Mouse (Mus musculus) left cerebral cortex, adult 11 months (tissue): ENCODE measurements around the gene Pianp.
A peak's percentile ranks its signal among the peaks of the same experiment; 100 is the strongest.
"Not testable (repeated sequence)": the region's sequence is repeated elsewhere in the genome, so short reads cannot be mapped to it uniquely, and the experiment has no call there.

Experiments used
- DNase-seq: peaks from one replicate; pipeline ENCODE4 v3.0.0; 2022; ENCODE audit warnings: low spot score

The Pianp gene

GRCm38 (mm10) chr6:125008586-125009128 lies 12.2 kb downstream of the Pianp start:
- DNase-seq, result peak; percentile 99

- DNase-seq, result no peak
Measured at GRCm38 (mm10) chr6:125009129-125009180, 12.5 kb downstream of the Pianp start, which contains the start of gene Zfp384. Zfp384 (plus strand) TSS chr6:125009145.

GRCm38 (mm10) chr6:125009181-125010073 lies 12.9 kb downstream of the Pianp start:
- DNase-seq, result no peak

GRCm38 (mm10) chr6:125017682-125018081 lies 21.2 kb downstream of the Pianp start:
- no peak for DNase-seq

- not testable (repeated sequence) for DNase-seq
Measured at GRCm38 (mm10) chr6:125030532-125030931, 34.0 kb downstream of the Pianp start.

- no peak for DNase-seq
Measured at GRCm38 (mm10) chr6:125031604-125032003, 35.1 kb downstream of the Pianp start.

- no peak for DNase-seq
Measured at GRCm38 (mm10) chr6:125038666-125039065, 42.2 kb downstream of the Pianp start.

- no peak for DNase-seq
Measured at GRCm38 (mm10) chr6:125039131-125039530, 42.6 kb downstream of the Pianp start.

- peak; percentile 90 for DNase-seq
Measured at GRCm38 (mm10) chr6:125039533-125040153, 43.1 kb downstream of the Pianp start, which contains the start of gene Ing4. Ing4 (plus strand) TSS chr6:125039760.

GRCm38 (mm10) chr6:125040221-125040620 lies 43.7 kb downstream of the Pianp start:
- no peak for DNase-seq

- DNase-seq, result no peak
Measured at GRCm38 (mm10) chr6:125041047-125041446, 44.6 kb downstream of the Pianp start.

- no peak for DNase-seq
Measured at GRCm38 (mm10) chr6:125042081-125042480, 45.6 kb downstream of the Pianp start.

- DNase-seq, result peak; percentile 49
Measured at GRCm38 (mm10) chr6:125046691-125047090, 50.2 kb downstream of the Pianp start.

GRCm38 (mm10) chr6:125049678-125050077 lies 53.2 kb downstream of the Pianp start, which contains the start of gene Acrbp:
Acrbp (plus strand) TSS chr6:125049689.
- DNase-seq, result no peak

GRCm38 (mm10) chr6:125051237-125051636 lies 54.7 kb downstream of the Pianp start:
- DNase-seq, result no peak
